Mouse (Mus musculus) cerebellum, postnatal 4 days (tissue): ENCODE data around the gene Dnal1.

ENCODE experiments used
- DNase-seq, 2 experiments: peaks; one replicate each; pipeline ENCODE4 v3.0.0; 2022; ENCODE audit warnings: low spot score in 2 of 2, mixed read lengths in 1 of 2

The Dnal1 gene

GRCm38 (mm10) chr12:84161616-84162433 lies 47.7 kb downstream of the Dnal1 start:
- DNase-seq: no peak

- peak; percentile 24 to 40 for DNase-seq
These were observed 49.0 kb downstream of the Dnal1 start for GRCm38 (mm10) chr12:84163133-84163532.

GRCm38 (mm10) chr12:84163586-84164110 lies 49.5 kb downstream of the Dnal1 start:
- DNase-seq: peak in 1 of 2 experiments; percentile 17

- DNase-seq: no peak
These were observed 51.6 kb downstream of the Dnal1 start for GRCm38 (mm10) chr12:84165631-84166373.

GRCm38 (mm10) chr12:84170610-84171009 lies 56.4 kb downstream of the Dnal1 start:
- no peak for DNase-seq

GRCm38 (mm10) chr12:84172216-84172615 lies 58.0 kb downstream of the Dnal1 start:
- DNase-seq: no peak

- DNase-seq: no peak
These were observed 58.7 kb downstream of the Dnal1 start for GRCm38 (mm10) chr12:84172862-84173261.

- DNase-seq: no peak
These were observed 59.2 kb downstream of the Dnal1 start for GRCm38 (mm10) chr12:84173309-84173915.

- peak in 1 of 2 experiments; percentile 43 for DNase-seq
These were observed 60.1 kb downstream of the Dnal1 start for GRCm38 (mm10) chr12:84174190-84174811.

GRCm38 (mm10) chr12:84174871-84175270 lies 60.7 kb downstream of the Dnal1 start:
- no peak for DNase-seq

GRCm38 (mm10) chr12:84175659-84176061 lies 61.5 kb downstream of the Dnal1 start:
- peak in 1 of 2 experiments; percentile 64 for DNase-seq

GRCm38 (mm10) chr12:84176126-84176769 lies 62.1 kb downstream of the Dnal1 start:
- DNase-seq: peak in 1 of 2 experiments; percentile 29

- no peak for DNase-seq
These were observed 63.0 kb downstream of the Dnal1 start for GRCm38 (mm10) chr12:84176886-84177765.

GRCm38 (mm10) chr12:84178052-84178451 lies 63.9 kb downstream of the Dnal1 start:
- DNase-seq: no peak

GRCm38 (mm10) chr12:84178652-84179445 lies 64.7 kb downstream of the Dnal1 start:
- DNase-seq: no peak

GRCm38 (mm10) chr12:84180090-84180489 lies 65.9 kb downstream of the Dnal1 start:
- DNase-seq: no peak

- peak; percentile 47 to 48 for DNase-seq
These were observed 66.7 kb downstream of the Dnal1 start for GRCm38 (mm10) chr12:84180701-84181435.

- no peak for DNase-seq
These were observed 67.8 kb downstream of the Dnal1 start for GRCm38 (mm10) chr12:84181999-84182398.

- no peak for DNase-seq
These were observed 70.8 kb downstream of the Dnal1 start for GRCm38 (mm10) chr12:84184979-84185378.
